Mouse (Mus musculus): ENCODE measurements at regions not wholly inside any gene's neighbourhood (a gene's known extent, or its start where the extent isn't known, plus 50 kb on each side); places are given as distances from the start of the nearest gene placed in this dataset.

GRCm38 (mm10) chr13:37680837-37681619, 97.2 kb upstream of the Rreb1 start:
- Histone ChIP-seq H3K4me3 (no peak overlapping the region), H3K36me3 (no peaks in the 10 kb centered on the region), H3K4me2 (replicated peaks) (no peak overlapping the region), H3K4me1 (peaks cover 3% of the 10 kb centered on the region; the same call in 1 of the 2 replicates), H3K9me3 (no peaks in the 10 kb centered on the region), H3K27ac (replicated peaks) (no peak overlapping the region), H3K9ac (replicated peaks) (no peak overlapping the region), H3K27me3 (no peaks in the 10 kb centered on the region)
- WGBS = 52% methylated on average over 4 of the region's 4 CpGs
- ATAC-seq (replicated peaks) = peak; percentile 88

GRCm38 (mm10) chr13:37683045-37683679, 95.0 kb upstream of the Rreb1 start:
- ATAC-seq (replicated peaks) = no peak
- no peak overlapping the region for H3K4me2 ChIP-seq (replicated peaks)
- H3K27me3 ChIP-seq = no peaks in the 10 kb centered on the region
- H3K9ac ChIP-seq (replicated peaks) = no peak overlapping the region
- H3K4me3 ChIP-seq = no peak overlapping the region
- H3K27ac ChIP-seq (replicated peaks) = no peak overlapping the region
- no peaks in the 10 kb centered on the region for H3K9me3 ChIP-seq
- H3K4me1 ChIP-seq = peaks cover 3% of the 10 kb centered on the region; the same call in 1 of the 2 replicates
- H3K36me3 ChIP-seq = no peaks in the 10 kb centered on the region
- WGBS = 84% methylated on average over 6 of the region's 6 CpGs

- ATAC-seq (replicated peaks) = no peak
- Histone ChIP-seq H3K27ac (replicated peaks) (no peak overlapping the region), H3K4me3 (no peak overlapping the region), H3K9ac (replicated peaks) (no peak overlapping the region), H3K4me2 (replicated peaks) (no peak overlapping the region), H3K27me3 (no peaks in the 10 kb centered on the region), H3K36me3 (no peaks in the 10 kb centered on the region), H3K4me1 (peaks cover 3% of the 10 kb centered on the region; the same call in 1 of the 2 replicates), H3K9me3 (no peaks in the 10 kb centered on the region)
- WGBS = 77% methylated on average over 2 of the region's 2 CpGs
Observed at GRCm38 (mm10) chr13:37685617-37686016, 92.6 kb upstream of the Rreb1 start.

GRCm38 (mm10) chr13:37686109-37686508, 92.1 kb upstream of the Rreb1 start:
- H3K27ac ChIP-seq (replicated peaks) = no peak overlapping the region
- 62% methylated on average over 2 of the region's 2 CpGs for WGBS
- ATAC-seq (replicated peaks) = no peak
- H3K9me3 ChIP-seq = no peaks in the 10 kb centered on the region
- no peaks in the 10 kb centered on the region for H3K4me1 ChIP-seq
- no peak overlapping the region for H3K4me3 ChIP-seq
- no peak overlapping the region for H3K9ac ChIP-seq (replicated peaks)
- no peak overlapping the region for H3K4me2 ChIP-seq (replicated peaks)
- no peaks in the 10 kb centered on the region for H3K36me3 ChIP-seq
- H3K27me3 ChIP-seq = no peaks in the 10 kb centered on the region

- H3K9ac ChIP-seq (replicated peaks) = no peak overlapping the region
- 95% methylated on average over 6 of the region's 6 CpGs for WGBS
- H3K9me3 ChIP-seq = no peaks in the 10 kb centered on the region
- H3K27ac ChIP-seq (replicated peaks) = no peak overlapping the region
- ATAC-seq (replicated peaks) = no peak
- no peaks in the 10 kb centered on the region for H3K4me1 ChIP-seq
- H3K36me3 ChIP-seq = no peaks in the 10 kb centered on the region
- no peak overlapping the region for H3K4me2 ChIP-seq (replicated peaks)
- no peak overlapping the region for H3K4me3 ChIP-seq
- H3K27me3 ChIP-seq = no peaks in the 10 kb centered on the region
Observed at GRCm38 (mm10) chr13:37689127-37689777, 88.9 kb upstream of the Rreb1 start.

GRCm38 (mm10) chr13:37691855-37692445, 86.2 kb upstream of the Rreb1 start:
- no peak overlapping the region for H3K9ac ChIP-seq (replicated peaks)
- no peak overlapping the region for H3K4me2 ChIP-seq (replicated peaks)
- H3K36me3 ChIP-seq = no peaks in the 10 kb centered on the region
- no peaks in the 10 kb centered on the region for H3K9me3 ChIP-seq
- no peak overlapping the region for H3K4me3 ChIP-seq
- H3K27me3 ChIP-seq = no peaks in the 10 kb centered on the region
- 90% methylated on average over 5 of the region's 5 CpGs for WGBS
- no peaks in the 10 kb centered on the region for H3K4me1 ChIP-seq
- no peak for ATAC-seq (replicated peaks)
- H3K27ac ChIP-seq (replicated peaks) = no peak overlapping the region

GRCm38 (mm10) chr13:37693617-37694016, 84.6 kb upstream of the Rreb1 start:
- ATAC-seq (replicated peaks) = no peak
- no peak overlapping the region for H3K27ac ChIP-seq (replicated peaks)
- H3K4me2 ChIP-seq (replicated peaks) = no peak overlapping the region
- WGBS = 84% methylated on average over 3 of the region's 3 CpGs
- no peak overlapping the region for H3K4me3 ChIP-seq
- no peaks in the 10 kb centered on the region for H3K27me3 ChIP-seq
- H3K4me1 ChIP-seq = no peaks in the 10 kb centered on the region
- no peaks in the 10 kb centered on the region for H3K36me3 ChIP-seq
- no peaks in the 10 kb centered on the region for H3K9me3 ChIP-seq
- H3K9ac ChIP-seq (replicated peaks) = no peak overlapping the region

GRCm38 (mm10) chr13:37704475-37704874, 73.7 kb upstream of the Rreb1 start:
- H3K4me2 ChIP-seq (replicated peaks) = no peak overlapping the region
- no peaks in the 10 kb centered on the region for H3K36me3 ChIP-seq
- 83% methylated on average over 1 of the region's 1 CpGs for WGBS
- no peak overlapping the region for H3K27ac ChIP-seq (replicated peaks)
- ATAC-seq (replicated peaks) = no peak
- H3K27me3 ChIP-seq = no peaks in the 10 kb centered on the region
- no peaks in the 10 kb centered on the region for H3K4me1 ChIP-seq
- no peaks in the 10 kb centered on the region for H3K9me3 ChIP-seq
- no peak overlapping the region for H3K4me3 ChIP-seq
- H3K9ac ChIP-seq (replicated peaks) = no peak overlapping the region

- H3K27ac ChIP-seq (replicated peaks) = no peak overlapping the region
- 89% methylated on average over 2 of the region's 2 CpGs for WGBS
- no peak for ATAC-seq (replicated peaks)
- no peaks in the 10 kb centered on the region for H3K4me1 ChIP-seq
- no peaks in the 10 kb centered on the region for H3K9me3 ChIP-seq
- H3K27me3 ChIP-seq = no peaks in the 10 kb centered on the region
- H3K9ac ChIP-seq (replicated peaks) = no peak overlapping the region
- H3K36me3 ChIP-seq = no peaks in the 10 kb centered on the region
- no peak overlapping the region for H3K4me3 ChIP-seq
- no peak overlapping the region for H3K4me2 ChIP-seq (replicated peaks)
Observed at GRCm38 (mm10) chr13:37705482-37705881, 72.7 kb upstream of the Rreb1 start.

GRCm38 (mm10) chr13:37710913-37711312, 67.3 kb upstream of the Rreb1 start:
- no peak for ATAC-seq (replicated peaks)
- Histone ChIP-seq H3K4me3 (no peak overlapping the region), H3K27ac (replicated peaks) (no peak overlapping the region), H3K9me3 (no peaks in the 10 kb centered on the region), H3K36me3 (no peaks in the 10 kb centered on the region), H3K9ac (replicated peaks) (no peak overlapping the region), H3K4me2 (replicated peaks) (no peak overlapping the region), H3K4me1 (no peaks in the 10 kb centered on the region), H3K27me3 (no peaks in the 10 kb centered on the region)
- 88% methylated on average over 5 of the region's 5 CpGs for WGBS

- Histone ChIP-seq H3K4me3 (no peak overlapping the region), H3K27me3 (no peaks in the 10 kb centered on the region), H3K9ac (replicated peaks) (no peak overlapping the region), H3K4me1 (no peaks in the 10 kb centered on the region), H3K27ac (replicated peaks) (no peak overlapping the region), H3K36me3 (no peaks in the 10 kb centered on the region), H3K9me3 (no peaks in the 10 kb centered on the region), H3K4me2 (replicated peaks) (no peak overlapping the region)
- 87% methylated on average over 4 of the region's 4 CpGs for WGBS
- no peak for ATAC-seq (replicated peaks)
Observed at GRCm38 (mm10) chr13:37712908-37713496, 65.2 kb upstream of the Rreb1 start.
